In genomic region chr5:25165789-25166135, GRCm38 (mm10) we compare ENCODE assay signal across 25 mouse cellular contexts. TPM values are rescaled to one million over a fixed set of nuclear protein-coding genes. Genes with fewer than 3 reads are reported as not detected.
A peak's percentile ranks its signal among the peaks of the same experiment; 100 is the strongest.
DNase-seq lines count a peak whose midpoint lies in the region; ATAC-seq and TF ChIP-seq lines count a peak whose summit lies in the region.
"Had no signal": no experiment of that assay in that cellular context is flagged by ENCODE, and none has a peak within 500 bp of the region (broad histone marks: within the 10 kb centered on the region; RNA-seq: fewer than 3 reads in every experiment).

No protein-coding gene starts in this region.

- H3K4me3 ChIP-seq in kidney, embryonic 15.5 days (replicated peaks): no peak overlapping the region
- no peak overlapping the region for H3K4me3 ChIP-seq in layer of hippocampus, adult 2 months
- H3K4me3 ChIP-seq: embryonic facial prominence, embryonic 12.5 days; forebrain, embryonic 15.5 days; heart, embryonic 10.5 days; hindbrain, embryonic 13.5 days had no signal

- H3K9ac ChIP-seq in kidney, embryonic 15.5 days: no peak overlapping the region
- H3K9ac ChIP-seq: embryonic facial prominence, embryonic 12.5 days; forebrain, embryonic 15.5 days; hindbrain, embryonic 13.5 days had no signal

- no peaks in the 10 kb centered on the region for H3K9me3 ChIP-seq in kidney, embryonic 15.5 days (replicated peaks)
- H3K9me3 ChIP-seq: embryonic facial prominence, embryonic 12.5 days; forebrain, embryonic 15.5 days; heart, embryonic 10.5 days; hindbrain, embryonic 13.5 days had no signal

- no peak for ATAC-seq in kidney, embryonic 15.5 days (replicated peaks; ENCODE audit: low FRiP score)
- ATAC-seq: forebrain, embryonic 15.5 days had no signal

- WGBS in kidney, embryonic 15.5 days: 78% methylated on average over 3 of the region's 3 CpGs

- no peak overlapping the region for H3K27ac ChIP-seq in kidney, embryonic 15.5 days
- H3K27ac ChIP-seq in layer of hippocampus, adult 2 months: peak overlapping the region; percentile 56
- H3K27ac ChIP-seq: embryonic facial prominence, embryonic 12.5 days; forebrain, embryonic 15.5 days; heart, embryonic 10.5 days; hindbrain, embryonic 13.5 days had no signal

- H3K27me3 ChIP-seq in kidney, embryonic 15.5 days: no peaks in the 10 kb centered on the region; the same call in 1 of the 2 replicates
- H3K27me3 ChIP-seq: embryonic facial prominence, embryonic 12.5 days; forebrain, embryonic 15.5 days; hindbrain, embryonic 13.5 days had no signal

- TF ChIP-seq CTCF in layer of hippocampus, adult 2 months (conservative IDR thresholded peaks at IDR 0.05): no peak

- H3K4me2 ChIP-seq in kidney, embryonic 15.5 days: no peak overlapping the region
- H3K4me2 ChIP-seq: embryonic facial prominence, embryonic 12.5 days; forebrain, embryonic 15.5 days; hindbrain, embryonic 13.5 days had no signal

- DNase-seq in cerebellum, postnatal 14 days: peak; percentile 20 to 35
- DNase-seq in cerebellum, adult 8-10 months: no peak
- peak; percentile 27 to 36 for DNase-seq in kidney, adult 8-10 months
- DNase-seq in layer of hippocampus, adult 2 months (ENCODE audit: low spot score in 2 of 2): peak in 1 of 2 experiments; percentile 23
- no peak for DNase-seq in layer of hippocampus, adult 11-12 months (ENCODE audit: low spot score)
- no peak for DNase-seq in thymus, postnatal 10 days (ENCODE audit: low spot score in 2 of 2)
- DNase-seq: adrenal gland, postnatal 10 days; cerebellum, adult 18-20 months; cerebellum, postnatal 25 days; gastrocnemius, postnatal 36 days had no signal

- H3K4me1 ChIP-seq in kidney, embryonic 15.5 days: no peaks in the 10 kb centered on the region
- H3K4me1 ChIP-seq: embryonic facial prominence, embryonic 12.5 days; heart, embryonic 10.5 days had no signal

- H3K36me3 ChIP-seq in kidney, embryonic 15.5 days: no peaks in the 10 kb centered on the region
- H3K36me3 ChIP-seq: embryonic facial prominence, embryonic 12.5 days; forebrain, embryonic 15.5 days; heart, embryonic 10.5 days; hindbrain, embryonic 13.5 days had no signal

RNA-seq across cellular contexts. Expression of gene Galntl5, which starts 15.5 kb away (rescaled TPM):
- polyA plus RNA-seq in kidney, embryonic 15.5 days (2015; fragmentation: Nextera tagmentation; extraction: Ambion mirVana): not detected in 2 replicates
- not detected for total RNA-seq in layer of hippocampus, adult 2 months (2021)
- total RNA-seq: adrenal gland, postnatal 10 days; adrenal gland, postnatal 4 days; gastrocnemius, adult 8-10 months; gastrocnemius, postnatal 36 days; heart, adult 18-20 months; heart, postnatal 10 days; hematopoietic stem cell, adult 5-6 weeks; MEL had no signal
- polyA plus RNA-seq: C2C12; cortical plate, adult 2 months; embryonic facial prominence, embryonic 12.5 days; forebrain, embryonic 11.5 days; forebrain, embryonic 15.5 days; heart, embryonic 10.5 days; heart, embryonic 14.5 days; hindbrain, embryonic 13.5 days had no signal

RNA-seq across cellular contexts. Expression of gene Galnt11, which starts 55.9 kb away (rescaled TPM):
- polyA plus RNA-seq in kidney, embryonic 15.5 days (2015; fragmentation: Nextera tagmentation; extraction: Ambion mirVana): 69.8 and 71.3 TPM in 2 replicates
- 10 to 100 TPM; 43.5 to 46.7 TPM for total RNA-seq in layer of hippocampus, adult 2 months (2021)

RNA-seq across cellular contexts. Expression of gene E130116L18Rik, which starts 57.2 kb away (rescaled TPM):
- 1.9 TPM in 1 of 2 replicates, not detected in the other for polyA plus RNA-seq in kidney, embryonic 15.5 days (2015; fragmentation: Nextera tagmentation; extraction: Ambion mirVana)
- not detected for total RNA-seq in layer of hippocampus, adult 2 months (2021)
- total RNA-seq: adrenal gland, postnatal 10 days; adrenal gland, postnatal 4 days; gastrocnemius, adult 8-10 months; gastrocnemius, postnatal 36 days; heart, adult 18-20 months; heart, postnatal 10 days; hematopoietic stem cell, adult 5-6 weeks; MEL had no signal
- polyA plus RNA-seq: C2C12; cortical plate, adult 2 months; embryonic facial prominence, embryonic 12.5 days; forebrain, embryonic 11.5 days; forebrain, embryonic 15.5 days; heart, embryonic 10.5 days; heart, embryonic 14.5 days; hindbrain, embryonic 13.5 days had no signal

Comparison
In these comparisons a context has a peak if more than half of its experiments do, and no peak if none do; other contexts are left out.
1. DNase-seq: peak in cerebellum, postnatal 14 days (2 of 2) and kidney, adult 8-10 months (2 of 2); none in cerebellum, adult 8-10 months (single experiment), layer of hippocampus, adult 11-12 months (single experiment) and thymus, postnatal 10 days (0 of 2).